Mouse (Mus musculus) CH12.LX (cell line): ENCODE results near the gene Golm1.

Experiments
- CTCF ChIP-seq, 2 experiments: IDR thresholded peaks in 1 of 2; conservative IDR thresholded peaks in 1 of 2; 2 replicates each; pipeline ENCODE4 v1.5.1; 2011 to 2012; ENCODE audit warnings: low read depth in 2 of 2, low read length in 2 of 2, improper control_type of control experiment in 1 of 2, inconsistent platforms in 1 of 2, mild to moderate bottlenecking in 1 of 2, moderate library complexity in 1 of 2
- NRF1 ChIP-seq: IDR thresholded peaks from 2 replicates; pipeline ENCODE4 v1.6.1; 2014; ENCODE audit warnings: low read depth, mild to moderate bottlenecking, inconsistent platforms, low read length, improper control_type of control experiment, moderate library complexity

DNA sequence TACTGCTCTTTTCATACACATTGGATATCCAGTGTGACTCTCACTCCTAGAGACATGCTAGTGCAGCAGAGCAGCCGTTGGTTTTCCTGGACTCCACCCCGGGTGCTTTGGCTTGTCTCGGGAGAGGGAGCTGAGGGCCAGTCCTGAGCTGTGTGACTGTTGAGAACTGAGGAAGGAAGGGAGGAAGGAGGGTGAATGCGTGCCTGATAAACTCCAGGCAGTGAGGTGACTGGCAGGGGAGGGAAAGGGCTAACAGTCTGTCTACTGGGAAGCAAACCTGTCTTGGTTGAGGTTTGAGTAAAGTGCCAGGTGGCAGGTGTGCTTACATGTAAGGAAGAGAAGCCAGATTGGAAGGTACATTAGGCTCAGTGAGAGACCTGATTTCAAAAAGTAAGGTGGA lies 61.7 kb downstream of the Golm1 start:
- no peak for TF ChIP-seq NRF1
- TF ChIP-seq CTCF (conservative IDR thresholded peaks at IDR 0.05 in 1 of 2, IDR thresholded peaks at IDR 0.05 in 1 of 2; ENCODE audit: low read depth in 2 of 2, low read length in 2 of 2) = no peak
